Mouse (Mus musculus) embryonic fibroblast, embryonic 13.5 days (primary cell): Measurements from ENCODE around the gene Tcea3. TPM values are rescaled to one million over a fixed set of nuclear protein-coding genes. Genes with fewer than 3 reads are reported as not detected.
A peak's percentile ranks its signal among the peaks of the same experiment; 100 is the strongest.

ENCODE experiments used
- H3K27ac ChIP-seq: 2 replicates; pipeline ENCODE4 v1.5.1; 2012; ENCODE audit warnings: low read length, control low read depth, inconsistent platforms; ENCODE audit not compliant: insufficient read depth
- H3K4me1 ChIP-seq: 2 replicates; pipeline ENCODE4 v1.6.1; 2011; ENCODE audit warnings: low read length; ENCODE audit not compliant: control insufficient read depth, insufficient read depth
- H3K4me3 ChIP-seq: 2 replicates; pipeline ENCODE4 v1.5.1; 2011; ENCODE audit warnings: mild to moderate bottlenecking, control low read depth, low read length; ENCODE audit not compliant: insufficient read depth
- CTCF ChIP-seq: IDR thresholded peaks from 2 replicates; pipeline ENCODE4 v1.5.1; 2011; ENCODE audit warnings: mild to moderate bottlenecking, control low read depth, low read length, moderate library complexity, borderline replicate concordance; ENCODE audit not compliant: insufficient read depth
- POLR2A ChIP-seq: IDR thresholded peaks from 2 replicates; pipeline ENCODE4 v1.6.1; 2011; ENCODE audit warnings: low read depth, mild to moderate bottlenecking, control low read depth, low read length, moderate library complexity
- polyA plus RNA-seq: library from polyadenylated mRNA; stranded (reverse); fragments of >200 nt; gene quantifications from 2 replicates; pipeline ENCODE4 v1.2.4, GENCODE M21; 2011; ENCODE audit warnings: low read depth; ENCODE audit not compliant: missing spikeins, insufficient read length

Tcea3 gene
- polyA plus RNA-seq, 1 experiment, result 15.6 TPM

DNA sequence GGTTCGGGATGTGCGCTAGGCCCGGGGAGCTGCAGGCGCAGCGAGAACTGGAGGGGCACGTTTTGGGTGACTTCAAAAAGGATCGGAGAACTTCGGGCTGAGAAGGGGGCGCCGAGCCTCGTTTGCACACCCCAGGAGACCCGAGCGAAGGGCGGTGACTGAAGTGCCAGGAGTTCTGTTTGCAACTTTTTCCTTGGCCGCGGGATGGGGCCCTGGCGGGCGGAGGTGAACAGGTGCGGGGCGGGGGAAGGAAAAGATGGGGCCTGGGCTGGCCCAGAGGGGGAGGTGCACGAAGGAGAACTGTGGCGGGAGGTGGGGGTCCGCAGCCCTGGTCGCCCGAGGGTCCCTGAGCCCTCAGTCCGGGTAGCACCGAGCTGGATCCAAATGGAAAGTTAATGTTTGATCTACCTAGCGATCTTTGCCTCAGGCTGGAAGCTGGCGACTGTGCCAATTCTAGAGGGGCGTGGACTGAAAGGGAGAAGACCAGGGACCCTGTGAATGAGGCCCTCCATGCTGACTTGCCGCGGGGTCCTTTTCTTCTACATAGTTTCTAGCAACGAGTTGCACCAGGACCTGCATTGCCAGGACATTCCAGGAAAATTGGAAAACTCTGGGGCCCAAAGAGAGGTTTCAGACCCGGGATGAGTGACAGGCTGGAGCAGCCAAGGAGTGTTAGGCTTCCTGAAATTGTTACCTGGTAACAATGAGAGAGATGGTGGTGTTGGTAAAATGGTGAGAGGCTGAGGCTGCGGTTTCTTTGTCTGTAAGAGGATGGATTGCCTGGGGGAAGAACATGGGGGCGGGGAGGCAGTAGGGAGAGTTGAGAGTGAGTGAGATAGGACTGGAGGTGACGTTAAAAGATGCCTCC is 1.2 kb downstream of the Tcea3 start:
- H3K27ac ChIP-seq, result no peak overlapping the region
- TF ChIP-seq CTCF (no peak), POLR2A (no peak)
- H3K4me1 ChIP-seq, result 0 out of 2 replicates have a peak, but pooled peaks cover 4% of the 10 kb centered on the region

DNA sequence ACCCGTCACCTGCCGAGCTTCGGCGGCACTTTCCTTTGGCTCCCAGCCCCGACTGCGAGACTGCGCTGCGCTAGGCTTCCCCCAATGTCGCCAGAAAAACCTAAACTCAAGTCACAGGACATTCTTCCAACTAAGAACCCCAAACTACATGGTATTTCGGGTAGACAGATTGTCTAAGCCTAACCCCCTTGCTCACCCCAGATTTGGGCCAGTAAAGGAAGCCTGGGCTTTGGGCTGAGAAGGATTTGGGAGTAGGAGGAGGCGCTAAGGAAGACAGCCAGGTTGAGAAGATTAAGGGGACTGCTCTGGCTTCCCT is 1.8 kb downstream of the Tcea3 start:
- H3K27ac ChIP-seq, result 0 out of 2 replicates have a peak overlapping the region, but pooled peaks have one; percentile 3
- TF ChIP-seq POLR2A (no peak), CTCF (no peak)
- H3K4me3 ChIP-seq, result no peak overlapping the region
- 0 out of 2 replicates have a peak, but pooled peaks cover 4% of the 10 kb centered on the region for H3K4me1 ChIP-seq

More for the DNA sequence above, 1.2 kb downstream of the Tcea3 start:
- H3K4me3 ChIP-seq, result peak overlapping the region; percentile 38

DNA sequence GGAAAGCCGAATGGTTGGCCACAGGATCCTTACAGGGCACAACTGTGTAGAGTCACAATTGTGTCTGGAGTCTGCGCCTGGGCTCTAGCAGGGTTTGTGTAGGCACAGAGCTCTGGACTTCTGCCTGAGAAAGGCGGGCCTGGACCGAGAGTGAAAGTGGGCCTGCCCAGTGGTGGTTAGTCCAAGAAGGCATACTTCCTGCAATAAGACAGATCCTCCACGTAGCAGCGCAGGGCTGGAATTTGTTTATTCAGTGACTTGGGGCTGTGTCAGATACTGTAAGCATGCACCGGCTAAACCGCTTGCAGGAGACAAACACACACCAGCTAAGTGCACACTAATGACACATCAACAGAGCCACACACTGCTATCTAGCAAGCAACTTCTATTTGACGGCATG is 2.3 kb downstream of the Tcea3 start:
- 0 out of 2 replicates have a peak overlapping the region, but pooled peaks have one; percentile 3 for H3K27ac ChIP-seq
- H3K4me1 ChIP-seq, result 0 out of 2 replicates have a peak, but pooled peaks cover 4% of the 10 kb centered on the region
- TF ChIP-seq CTCF, result no peak
- no peak; the same call in 1 of the 2 replicates for TF ChIP-seq POLR2A
- H3K4me3 ChIP-seq, result no peak overlapping the region

DNA sequence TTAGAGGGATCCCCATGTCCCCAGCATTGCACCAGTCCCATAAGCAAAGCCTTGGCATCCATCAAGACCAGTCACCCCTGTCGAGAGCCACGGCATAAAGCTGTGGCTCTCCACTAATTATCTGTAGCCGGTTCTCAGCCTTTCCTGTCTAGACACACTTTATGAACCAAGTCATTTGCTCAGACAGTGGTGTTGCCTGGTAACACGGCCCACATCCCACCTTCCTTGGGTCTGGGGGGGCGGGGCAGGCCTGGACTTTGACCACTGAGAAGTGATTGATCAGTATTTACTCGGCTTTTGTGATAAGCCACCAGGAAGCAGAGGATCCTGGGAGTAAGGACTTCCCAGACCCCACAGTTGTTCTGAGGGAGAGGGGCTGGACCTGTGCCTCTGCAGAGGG is 8.4 kb downstream of the Tcea3 start:
- H3K27ac ChIP-seq, result no peak overlapping the region
- TF ChIP-seq POLR2A, result no peak
- no peak for TF ChIP-seq CTCF
- no peaks in the 10 kb centered on the region for H3K4me1 ChIP-seq
- H3K4me3 ChIP-seq, result no peak overlapping the region

DNA sequence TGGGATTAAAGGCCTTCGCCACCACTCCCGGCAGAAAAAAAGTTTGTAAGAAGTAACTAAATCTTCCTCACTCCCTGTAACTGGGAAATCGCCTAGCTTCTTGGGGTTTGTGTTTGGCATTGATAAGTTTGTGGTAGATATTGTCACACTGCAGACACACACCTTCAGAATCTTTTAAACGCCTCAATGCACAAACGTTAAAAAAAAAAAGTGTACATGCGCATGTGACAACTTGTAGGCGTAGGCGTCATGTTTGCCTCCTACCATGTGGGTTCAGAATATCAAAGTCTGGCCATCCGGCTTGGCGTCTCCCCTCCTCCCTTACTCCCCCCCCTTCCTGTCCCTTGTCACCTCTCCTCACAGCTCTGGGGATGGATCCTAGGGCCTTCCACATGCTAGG is 9.2 kb downstream of the Tcea3 start:
- Histone ChIP-seq H3K27ac (no peak overlapping the region), H3K4me1 (no peaks in the 10 kb centered on the region), H3K4me3 (no peak overlapping the region)
- TF ChIP-seq POLR2A, result no peak
- TF ChIP-seq CTCF, result no peak

DNA sequence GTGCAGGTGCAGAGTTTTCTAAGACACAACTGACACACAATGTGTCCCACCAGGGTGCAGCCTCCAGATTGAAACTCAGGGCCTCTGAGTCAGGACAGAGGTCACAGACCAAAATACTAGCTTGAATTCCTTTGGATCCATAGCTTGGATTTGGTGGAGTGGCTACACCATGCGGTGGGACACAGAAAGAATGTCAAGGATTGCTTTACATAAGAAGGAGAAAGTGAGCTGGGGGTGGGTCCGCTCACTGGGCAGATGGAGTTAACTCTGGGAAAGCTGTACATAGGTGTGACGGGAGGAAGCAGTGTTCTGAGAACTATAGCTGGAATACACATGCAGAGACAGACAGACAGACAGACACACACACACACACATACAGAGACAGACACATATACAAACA is 12.4 kb downstream of the Tcea3 start:
- no peaks in the 10 kb centered on the region for H3K4me1 ChIP-seq
- H3K4me3 ChIP-seq, result no peak overlapping the region
- TF ChIP-seq CTCF, result no peak
- TF ChIP-seq POLR2A, result no peak
- H3K27ac ChIP-seq, result no peak overlapping the region

DNA sequence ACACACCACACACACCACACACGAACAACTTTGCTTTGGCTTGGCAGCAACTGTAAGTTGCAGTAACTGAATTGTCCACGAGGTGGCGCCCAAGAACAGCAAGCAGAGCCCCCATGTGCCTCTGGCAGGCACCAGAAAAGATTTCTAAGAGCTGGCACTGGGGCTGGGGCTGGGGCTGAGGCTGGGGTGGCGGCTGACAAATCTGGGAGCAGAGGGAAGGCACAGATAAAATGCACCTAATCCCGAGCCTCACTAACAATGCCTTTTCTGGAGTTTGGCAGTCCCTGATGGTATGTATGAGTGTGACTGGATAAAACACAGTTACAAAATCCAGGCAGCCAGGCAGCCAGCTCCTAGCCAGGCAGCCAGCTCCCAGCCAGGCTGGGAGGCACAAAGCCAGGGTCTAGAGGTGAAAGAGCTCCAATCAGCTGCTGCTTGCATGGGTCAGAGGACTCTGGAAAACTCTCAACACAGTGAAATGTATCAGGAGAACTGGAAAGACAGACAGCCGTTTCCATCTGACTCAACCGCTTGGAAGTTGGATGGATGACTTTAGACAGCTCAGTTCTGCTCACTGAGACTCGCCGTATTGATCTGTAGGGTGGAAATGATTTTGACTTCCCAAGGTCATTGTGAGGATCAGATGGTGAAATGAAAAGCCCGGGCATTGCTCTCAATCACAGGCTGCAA is 13.1 kb downstream of the Tcea3 start:
- Histone ChIP-seq H3K4me1 (no peaks in the 10 kb centered on the region), H3K27ac (no peak overlapping the region), H3K4me3 (no peak overlapping the region)
- TF ChIP-seq POLR2A, result no peak
- peak; percentile 78 for TF ChIP-seq CTCF

DNA sequence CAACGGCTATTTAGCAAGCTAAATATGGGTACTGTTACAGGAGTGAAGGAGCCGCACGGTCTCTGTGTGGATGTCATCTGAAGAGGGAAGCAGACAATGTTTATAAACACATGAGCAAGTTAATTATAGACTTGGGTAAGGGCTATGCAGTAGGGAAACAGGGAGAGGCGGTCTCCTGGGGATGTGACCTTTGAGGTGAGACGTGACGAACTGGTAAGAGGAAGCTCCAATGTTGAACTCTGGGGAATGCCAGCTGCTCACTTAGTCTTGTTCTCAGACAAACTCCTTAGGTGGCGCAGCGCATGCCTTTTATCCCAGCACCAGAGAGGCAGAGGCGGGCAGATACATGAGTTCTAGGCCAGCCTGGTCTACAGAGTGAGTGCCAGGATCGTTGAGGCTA is 14.4 kb downstream of the Tcea3 start:
- TF ChIP-seq POLR2A (no peak), CTCF (no peak)

DNA sequence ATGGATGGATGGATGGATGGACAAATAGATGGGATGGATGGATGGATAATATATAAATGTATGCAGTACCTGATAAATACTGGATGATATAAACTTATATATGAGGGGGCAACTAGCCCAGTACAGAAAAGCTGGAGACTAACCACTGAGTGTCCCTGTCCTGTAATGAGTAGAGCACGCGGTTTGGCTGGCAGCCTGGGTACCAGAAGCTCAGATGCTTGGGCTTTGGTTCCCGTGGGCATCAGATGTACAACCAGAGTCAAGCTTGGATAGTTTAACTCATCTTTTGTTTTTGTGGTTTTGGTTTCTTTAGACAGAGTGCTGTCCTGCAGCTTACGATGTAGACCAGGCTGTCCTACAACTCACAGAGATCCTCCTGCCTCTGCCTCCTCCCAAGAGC is 16.0 kb downstream of the Tcea3 start:
- H3K27ac ChIP-seq, result no peak overlapping the region
- no peak for TF ChIP-seq CTCF
- TF ChIP-seq POLR2A, result no peak
- H3K4me1 ChIP-seq, result no peaks in the 10 kb centered on the region
- H3K4me3 ChIP-seq, result no peak overlapping the region

More for the DNA sequence above, 14.4 kb downstream of the Tcea3 start:
- Histone ChIP-seq H3K4me3 (no peak overlapping the region), H3K4me1 (no peaks in the 10 kb centered on the region), H3K27ac (no peak overlapping the region)

DNA sequence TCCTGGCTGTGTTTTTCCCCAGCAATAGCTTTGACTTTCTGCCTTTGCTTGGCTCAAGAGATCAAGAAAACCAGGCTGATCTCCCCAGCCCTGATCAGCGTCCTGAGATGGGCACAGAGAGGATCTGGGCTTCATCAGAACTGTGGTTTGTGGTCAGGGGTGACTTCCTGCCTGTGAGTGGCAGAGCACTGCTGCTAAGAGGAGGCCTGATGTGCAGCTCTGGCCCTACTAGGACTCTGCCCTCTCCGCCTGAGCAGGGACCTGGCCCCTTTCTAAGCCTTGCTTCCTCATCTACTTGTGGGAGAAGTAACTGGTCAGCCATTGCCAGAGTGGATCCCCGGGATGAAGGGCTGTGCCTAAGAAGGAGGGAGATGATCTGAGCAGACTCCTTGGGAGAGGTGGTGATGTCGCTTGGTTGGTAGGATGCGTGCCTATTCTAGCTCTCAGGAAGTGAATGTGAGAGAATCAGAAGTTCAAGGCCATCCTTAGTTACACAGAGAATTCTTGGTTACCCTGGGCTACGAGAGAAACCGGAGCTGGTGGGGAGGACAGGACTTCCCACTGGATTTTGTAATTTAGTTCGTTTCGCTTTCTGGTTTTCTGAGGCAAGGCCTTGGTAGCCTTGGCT is 19.3 kb downstream of the Tcea3 start:
- Histone ChIP-seq H3K4me1 (no peaks in the 10 kb centered on the region), H3K27ac (no peak overlapping the region), H3K4me3 (no peak overlapping the region)
- TF ChIP-seq CTCF (no peak), POLR2A (no peak)
